Mouse (Mus musculus) intestine, postnatal 0 days (tissue): ENCODE measurements around the gene Spaca4. TPM values are rescaled to one million over a fixed set of nuclear protein-coding genes. Genes with fewer than 3 reads are reported as not detected.
A peak's percentile ranks its signal among the peaks of the same experiment; 100 is the strongest.

Source experiments
- ATAC-seq: fragments of 200-750 bp; cut with Nextera tagmentation; 2 replicates; pipeline ENCODE4 v1.8.0; 2017; ENCODE audit warnings: mild to moderate bottlenecking, moderate TSS enrichment, moderate library complexity
- H3K27ac ChIP-seq: fragments of 300-500 bp; sonication (generic); 2 replicates; pipeline ENCODE4 v1.5.1; 2014; ENCODE audit warnings: mild to moderate bottlenecking, low read depth, low read length, moderate library complexity
- H3K27me3 ChIP-seq: fragments of 300-500 bp; sonication (generic); replicated peaks from 2 replicates; pipeline ENCODE4 v1.6.1; 2014; ENCODE audit warnings: low read length, mixed read lengths; ENCODE audit not compliant: control insufficient read depth, insufficient read depth
- H3K36me3 ChIP-seq: fragments of 300-500 bp; sonication (generic); 2 replicates; pipeline ENCODE4 v1.6.1; 2014; ENCODE audit warnings: mild to moderate bottlenecking, moderate library complexity; ENCODE audit not compliant: control insufficient read depth, insufficient read depth
- H3K4me1 ChIP-seq: fragments of 300-500 bp; sonication (generic); replicated peaks from 2 replicates; pipeline ENCODE4 v1.6.1; 2014; ENCODE audit warnings: antibody characterized with exemption, low read length, mixed read lengths; ENCODE audit not compliant: control insufficient read depth, insufficient read depth
- H3K4me2 ChIP-seq: fragments of 300-500 bp; sonication (generic); replicated peaks from 2 replicates; pipeline ENCODE4 v1.6.1; 2014; ENCODE audit warnings: low read depth, mild to moderate bottlenecking, moderate library complexity
- H3K4me3 ChIP-seq: fragments of 300-500 bp; sonication (generic); 2 replicates; pipeline ENCODE4 v1.5.1; 2014; ENCODE audit warnings: low read depth, low read length
- H3K9ac ChIP-seq: fragments of 300-500 bp; sonication (generic); 2 replicates; pipeline ENCODE4 v1.6.1; 2014; ENCODE audit warnings: mild to moderate bottlenecking, low read depth, low read length
- H3K9me3 ChIP-seq: fragments of 300-500 bp; sonication (generic); 2 replicates; pipeline ENCODE4 v1.6.1; 2016; ENCODE audit warnings: mixed run types; ENCODE audit not compliant: control insufficient read depth
- CTCF ChIP-seq: sonication (generic); IDR thresholded peaks from 2 replicates; pipeline ENCODE4 v1.5.1; 2016; ENCODE audit warnings: low read depth, mild to moderate bottlenecking, control low read depth, antibody characterized with exemption, moderate library complexity
- WGBS: fragments of 180-500 bp; shearing (Covaris S2); extraction: QIAGEN DNeasy Blood & Tissue Kit; methylation state at CpG from one replicate; pipeline ENCODE4 v1.1.7; 2014; 5-methylcytosine and 5-hydroxymethylcytosine counted together
- polyA plus RNA-seq: library from polyadenylated mRNA; unstranded; fragments of >200 nt; fragmentation: Nextera tagmentation; extraction: Ambion mirVana; gene quantifications from 2 replicates; pipeline ENCODE4 v1.2.1, GENCODE M21; 2015

Gene Spaca4
- polyA plus RNA-seq, 1 experiment from 2014 or later = 0.17 TPM

DNA sequence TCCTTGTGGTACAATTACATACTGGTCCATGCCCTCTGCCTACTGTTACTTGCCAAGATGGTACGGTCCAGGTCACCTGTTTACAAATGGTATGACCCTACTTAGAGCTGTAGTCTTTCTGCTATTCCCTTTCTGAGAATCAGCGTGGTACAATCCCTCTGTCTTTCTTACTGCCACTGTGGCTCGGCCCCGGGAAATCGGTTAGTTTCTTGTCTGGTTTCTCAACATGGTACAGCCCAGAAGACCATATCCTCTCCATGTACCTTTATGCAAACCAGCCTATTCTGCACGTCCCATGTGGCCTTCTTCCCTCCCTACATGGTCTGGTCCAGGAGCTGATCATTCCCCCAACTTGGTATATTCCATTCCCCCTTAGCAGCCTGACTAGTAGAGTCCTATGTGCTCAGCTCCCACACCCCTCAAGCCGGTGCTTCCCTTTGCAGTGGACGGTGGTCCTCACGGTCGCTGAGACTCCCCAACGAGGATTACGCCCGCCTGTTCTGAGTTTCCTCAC, 21.5 kb downstream of the Spaca4 start:
- 0% methylated on average over 13 of the region's 13 CpGs for WGBS
- peak overlapping the region; percentile 95 for H3K4me2 ChIP-seq
- peak overlapping the region; percentile 77; the same call in 1 of the 2 replicates for H3K27ac ChIP-seq
- peak overlapping the region; percentile 56 for H3K4me3 ChIP-seq
- no peaks in the 10 kb centered on the region for H3K9me3 ChIP-seq
- H3K9ac ChIP-seq = peak overlapping the region; percentile 53
- TF ChIP-seq CTCF = no peak
- peaks cover 21% of the 10 kb centered on the region; the same call in 1 of the 2 replicates for H3K4me1 ChIP-seq
- H3K27me3 ChIP-seq = peaks cover 16% of the 10 kb centered on the region
- no peaks in the 10 kb centered on the region for H3K36me3 ChIP-seq
- ATAC-seq = peak; percentile 42

GRCm38 (mm10) chr7:45703521-45704033, 22.0 kb downstream of the Spaca4 start:
- no peak for TF ChIP-seq CTCF
- Histone ChIP-seq H3K9me3 (no peaks in the 10 kb centered on the region), H3K4me1 (peaks cover 16% of the 10 kb centered on the region; the same call in 1 of the 2 replicates), H3K36me3 (no peaks in the 10 kb centered on the region), H3K9ac (peak overlapping the region; percentile 53; the same call in 1 of the 2 replicates), H3K4me2 (peak overlapping the region; percentile 95), H3K4me3 (peak overlapping the region; percentile 56), H3K27ac (0 out of 2 replicates have a peak overlapping the region, but pooled peaks have one; percentile 77), H3K27me3 (peaks cover 21% of the 10 kb centered on the region)
- no peak for ATAC-seq
- WGBS = 46% methylated on average over 12 of the region's 12 CpGs

DNA sequence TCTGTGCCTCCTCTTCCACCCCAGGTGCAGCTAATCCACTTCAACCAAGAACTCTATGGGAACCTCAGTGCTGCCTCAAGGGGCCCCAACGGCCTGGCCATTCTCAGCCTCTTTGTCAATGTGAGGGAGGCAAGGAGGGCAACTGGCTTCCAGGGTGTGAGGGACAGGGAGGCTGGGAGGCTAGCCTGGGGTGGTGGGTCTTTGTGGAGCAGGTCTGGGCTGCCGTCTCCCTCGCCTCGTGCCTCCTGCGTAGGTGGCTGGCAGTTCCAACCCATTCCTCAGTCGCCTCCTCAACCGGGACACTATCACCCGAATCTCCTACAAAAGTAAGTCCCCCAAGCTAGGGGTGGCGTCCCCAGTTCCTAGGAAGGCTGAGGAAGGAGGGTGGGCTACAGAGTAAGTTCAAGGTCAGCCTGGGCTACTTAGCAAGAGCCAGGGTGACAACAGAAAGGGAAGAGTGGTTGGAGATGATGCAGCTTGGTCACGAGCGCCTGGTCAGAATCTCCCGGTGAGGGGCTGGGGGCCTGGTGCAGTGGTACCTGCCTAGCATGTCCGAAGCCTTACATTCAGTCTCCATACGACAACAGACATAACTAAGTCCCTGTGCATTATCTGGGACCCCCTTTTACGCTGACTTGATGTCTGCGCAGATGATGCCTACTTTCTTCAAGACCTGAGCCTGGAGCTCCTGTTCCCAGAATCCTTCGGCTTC, 22.6 kb downstream of the Spaca4 start:
- ATAC-seq = no peak

GRCm38 (mm10) chr7:45702316-45702715, 23.3 kb downstream of the Spaca4 start:
- Histone ChIP-seq H3K9me3 (no peaks in the 10 kb centered on the region), H3K27ac (no peak overlapping the region), H3K4me2 (no peak overlapping the region), H3K36me3 (no peaks in the 10 kb centered on the region), H3K4me1 (peaks cover 12% of the 10 kb centered on the region; the same call in 1 of the 2 replicates), H3K4me3 (no peak overlapping the region), H3K9ac (no peak overlapping the region), H3K27me3 (peaks cover 27% of the 10 kb centered on the region)
- ATAC-seq = no peak
- no peak for TF ChIP-seq CTCF
- 89% methylated on average over 11 of the region's 11 CpGs for WGBS

More for the DNA sequence above, 22.6 kb downstream of the Spaca4 start:
- Histone ChIP-seq H3K4me1 (peaks cover 12% of the 10 kb centered on the region; the same call in 1 of the 2 replicates), H3K4me3 (no peak overlapping the region), H3K9me3 (no peaks in the 10 kb centered on the region), H3K36me3 (no peaks in the 10 kb centered on the region), H3K9ac (no peak overlapping the region), H3K27ac (no peak overlapping the region), H3K27me3 (peaks cover 24% of the 10 kb centered on the region), H3K4me2 (no peak overlapping the region)
- 90% methylated on average over 17 of the region's 17 CpGs for WGBS
- TF ChIP-seq CTCF = no peak

DNA sequence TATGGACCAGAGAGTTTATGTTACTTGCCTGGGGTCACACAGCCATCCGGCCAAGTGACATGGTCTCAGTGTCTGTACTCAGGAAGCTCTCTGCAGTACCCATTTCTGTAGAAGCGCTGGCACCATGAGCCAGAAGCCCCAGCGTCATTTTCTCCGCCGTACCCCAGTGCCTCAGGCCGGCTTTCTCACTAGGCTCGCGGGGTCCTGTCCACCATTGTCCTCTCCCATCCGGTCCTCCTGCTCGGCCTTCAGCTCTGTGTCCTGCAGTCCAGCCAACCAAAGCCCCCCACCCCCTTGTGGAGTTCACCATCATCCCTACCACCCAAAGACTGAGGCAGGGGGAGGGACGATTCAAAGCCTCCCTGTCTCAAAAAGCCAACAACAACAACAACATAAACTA, 24.0 kb downstream of the Spaca4 start:
- Histone ChIP-seq H3K4me3 (no peak overlapping the region), H3K27me3 (peaks cover 27% of the 10 kb centered on the region), H3K9ac (no peak overlapping the region), H3K4me1 (0 out of 2 replicates have a peak, but pooled peaks cover 8% of the 10 kb centered on the region), H3K36me3 (no peaks in the 10 kb centered on the region), H3K27ac (no peak overlapping the region), H3K9me3 (no peaks in the 10 kb centered on the region), H3K4me2 (0 out of 2 replicates have a peak overlapping the region, but pooled peaks have one; percentile 28)
- WGBS = 91% methylated on average over 11 of the region's 11 CpGs
- no peak for ATAC-seq
- TF ChIP-seq CTCF = no peak

DNA sequence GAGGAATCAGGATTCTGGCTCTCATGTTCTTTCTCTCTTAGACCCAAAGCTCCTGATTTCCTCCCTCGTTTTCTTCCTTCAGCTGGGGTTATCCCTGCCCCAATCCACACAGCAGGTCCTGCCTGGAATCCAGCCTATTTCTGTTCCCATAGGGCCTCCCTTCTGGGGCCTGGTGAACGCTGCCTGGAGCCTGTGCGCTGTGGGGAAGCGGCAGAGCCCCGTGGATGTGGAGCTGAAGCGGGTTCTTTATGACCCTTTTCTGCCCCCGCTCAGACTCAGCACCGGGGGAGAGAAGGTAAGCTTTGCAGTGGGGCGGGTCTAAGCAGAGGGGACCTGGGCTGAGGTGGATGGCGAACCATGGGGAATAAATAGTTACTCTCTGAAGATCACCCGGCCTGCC, 24.5 kb downstream of the Spaca4 start:
- Histone ChIP-seq H3K27ac (no peak overlapping the region), H3K9ac (no peak overlapping the region), H3K4me2 (peak overlapping the region; percentile 28; the same call in 1 of the 2 replicates), H3K27me3 (peaks cover 27% of the 10 kb centered on the region), H3K4me3 (no peak overlapping the region), H3K36me3 (no peaks in the 10 kb centered on the region), H3K9me3 (no peaks in the 10 kb centered on the region), H3K4me1 (0 out of 2 replicates have a peak, but pooled peaks cover 8% of the 10 kb centered on the region)
- no peak for ATAC-seq
- WGBS = 38% methylated on average over 11 of the region's 11 CpGs
- no peak for TF ChIP-seq CTCF
